Mouse (Mus musculus) neural tube, embryonic 11.5 days (tissue): ENCODE results near the gene Lin9. TPM values are rescaled to one million over a fixed set of nuclear protein-coding genes. Genes with fewer than 3 reads are reported as not detected.

Source experiments
- ATAC-seq: fragments of 200-750 bp; cut with Nextera tagmentation; 2 replicates; pipeline ENCODE4 v1.8.0; 2017; ENCODE audit warnings: moderate number of reproducible peaks, mild to moderate bottlenecking, moderate TSS enrichment, moderate library complexity; ENCODE audit not compliant: insufficient read depth, low FRiP score, low TSS enrichment
- DNase-seq: peaks from one replicate; pipeline ENCODE4 v3.0.0-alpha.2; 2015; ENCODE audit warnings: low spot score
- H3K27ac ChIP-seq: fragments of 300-500 bp; sonication (generic); 2 replicates; pipeline ENCODE4 v1.5.1; 2014; ENCODE audit warnings: low read depth, mild to moderate bottlenecking, low read length
- H3K27me3 ChIP-seq: fragments of 300-500 bp; sonication (generic); 2 replicates; pipeline ENCODE4 v1.6.1; 2014; ENCODE audit warnings: mild to moderate bottlenecking, low read length, mixed read lengths; ENCODE audit not compliant: control insufficient read depth, insufficient read depth
- H3K36me3 ChIP-seq: fragments of 300-500 bp; sonication (generic); 2 replicates; pipeline ENCODE4 v1.6.1; 2014; ENCODE audit warnings: mild to moderate bottlenecking, low read length, moderate library complexity, mixed read lengths; ENCODE audit not compliant: control insufficient read depth, insufficient read depth
- H3K4me1 ChIP-seq: fragments of 300-500 bp; sonication (generic); 2 replicates; pipeline ENCODE4 v1.6.1; 2014; ENCODE audit warnings: low read length, mixed read lengths; ENCODE audit not compliant: control insufficient read depth, insufficient read depth
- H3K4me2 ChIP-seq: fragments of 300-500 bp; sonication (generic); 2 replicates; pipeline ENCODE4 v1.6.1; 2014; ENCODE audit warnings: low read depth, mild to moderate bottlenecking, moderate library complexity
- H3K4me3 ChIP-seq: fragments of 300-500 bp; sonication (generic); 2 replicates; pipeline ENCODE4 v1.5.1; 2014; ENCODE audit warnings: low read depth, low read length
- H3K9ac ChIP-seq: fragments of 300-500 bp; sonication (generic); 2 replicates; pipeline ENCODE4 v1.6.1; 2014; ENCODE audit warnings: mild to moderate bottlenecking, low read length
- H3K9me3 ChIP-seq: fragments of 300-500 bp; sonication (generic); 2 replicates; pipeline ENCODE4 v1.6.1; 2016; ENCODE audit warnings: low read length; ENCODE audit not compliant: control insufficient read depth
- WGBS: fragments of 180-500 bp; shearing (Covaris S2); extraction: QIAGEN DNeasy Blood & Tissue Kit; methylation state at CpG from one replicate; pipeline ENCODE4 v1.1.7; 2014; 5-methylcytosine and 5-hydroxymethylcytosine counted together
- polyA plus RNA-seq: library from polyadenylated mRNA; unstranded; fragments of >200 nt; fragmentation: Nextera tagmentation; extraction: Ambion mirVana; gene quantifications from 2 replicates; pipeline ENCODE4 v1.2.1, GENCODE M21; 2014

The Lin9 gene
- polyA plus RNA-seq, 1 experiment from 2014 or later = 22.2 TPM

DNA sequence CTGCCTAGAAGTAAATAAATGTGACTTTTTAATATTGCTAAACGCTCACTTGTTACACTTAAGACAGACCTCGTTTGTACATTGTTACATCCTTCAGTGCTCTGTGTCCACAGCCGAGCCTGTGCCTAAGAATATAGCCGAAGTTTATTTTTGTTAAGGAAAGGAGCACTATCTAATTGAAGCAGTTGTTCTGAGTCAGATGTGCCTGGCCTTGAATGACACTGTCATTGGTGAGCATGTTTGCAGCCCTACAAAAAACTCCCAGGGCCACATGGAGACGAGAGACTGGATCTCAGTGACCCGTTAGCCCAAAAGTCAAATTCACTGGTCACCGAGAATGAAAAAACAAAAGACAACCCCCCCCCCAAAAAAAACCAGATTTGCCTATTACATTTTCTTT, 50.3 kb downstream of the Lin9 start:
- ATAC-seq = no peak
- Histone ChIP-seq H3K9me3 (no peaks in the 10 kb centered on the region), H3K27me3 (peaks cover 8% of the 10 kb centered on the region), H3K4me1 (no peaks in the 10 kb centered on the region; the same call in 1 of the 2 replicates), H3K4me3 (no peak overlapping the region), H3K27ac (no peak overlapping the region), H3K36me3 (peaks cover 8% of the 10 kb centered on the region), H3K4me2 (no peak overlapping the region), H3K9ac (no peak overlapping the region)
- no peak for DNase-seq
- WGBS = 92% methylated on average over 7 of the region's 7 CpGs

DNA sequence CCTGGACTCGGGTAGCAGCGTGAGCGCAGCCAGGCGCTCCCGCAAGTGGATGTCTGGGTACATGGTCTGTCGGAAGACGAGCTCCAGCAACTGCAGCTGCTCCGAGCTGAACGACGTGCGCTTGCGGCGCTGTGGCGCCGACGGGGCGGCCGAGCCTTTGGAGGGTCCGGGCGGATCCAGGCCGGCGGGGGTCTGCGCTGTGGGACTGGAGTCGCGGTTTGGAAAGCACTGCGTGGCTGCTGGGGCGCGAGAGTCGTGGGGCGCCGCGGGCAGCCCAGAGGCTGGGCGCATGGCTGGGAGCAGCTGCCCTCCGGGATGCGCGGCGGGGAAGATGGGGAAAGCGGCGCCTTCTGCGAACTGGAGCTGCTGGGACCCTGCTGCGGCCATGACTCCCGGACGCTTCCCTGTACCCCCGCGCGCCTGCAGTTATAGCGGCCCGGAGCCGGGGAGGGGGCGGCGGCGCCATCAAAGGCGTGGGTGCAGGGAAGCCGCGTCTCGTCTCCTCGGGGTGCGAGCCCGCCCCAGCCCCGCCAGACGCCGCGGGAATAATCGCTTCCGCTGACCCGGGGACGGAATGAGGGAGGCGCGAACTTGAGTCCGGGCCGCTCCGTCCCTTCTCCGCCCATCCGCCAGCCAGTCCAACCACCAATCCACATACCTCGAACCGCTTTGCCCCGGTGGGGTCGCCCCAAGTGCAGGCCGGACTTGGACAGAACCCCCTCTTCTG, 55.8 kb downstream of the Lin9 start, which contains the start of gene Mixl1:
Gene Mixl1 (minus strand): TSS at position 409 of the 727 bp plus-strand sequence.
- Histone ChIP-seq H3K36me3 (no peaks in the 10 kb centered on the region), H3K9me3 (no peaks in the 10 kb centered on the region), H3K27me3 (peaks cover 31% of the 10 kb centered on the region), H3K4me2 (peak within 1 kb of the TSS; percentile 50), H3K4me1 (no peaks in the 10 kb centered on the region; the same call in 1 of the 2 replicates), H3K4me3 (peak within 1 kb of the TSS; percentile 40), H3K9ac (peak within 1 kb of the TSS; percentile 35), H3K27ac (no peak within 1 kb of the TSS)
- ATAC-seq (peak; percentile 35; the same call in 1 of the 2 replicates), DNase-seq (peak; percentile 52)
- under 1% methylated on average over 54 of the region's 79 CpGs for WGBS

DNA sequence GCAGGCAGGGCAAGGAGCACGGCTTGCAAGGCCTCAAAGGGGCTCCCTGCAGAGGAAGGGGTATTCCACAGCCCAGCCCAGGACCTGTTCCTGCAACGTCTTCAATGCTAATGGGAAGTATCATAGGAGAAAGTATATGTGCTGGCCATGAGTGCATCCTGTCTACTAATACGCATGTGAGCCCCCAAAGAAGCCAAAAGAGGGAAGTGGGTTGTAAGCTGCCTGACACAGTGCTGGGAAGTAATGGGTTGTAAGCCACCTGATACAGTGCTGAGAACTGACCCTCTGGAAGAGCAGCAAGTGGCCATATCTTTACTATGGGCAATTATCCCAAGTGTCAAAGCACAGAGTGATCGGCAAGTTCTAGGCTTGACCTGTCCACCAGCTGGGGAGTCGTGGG, 57.1 kb downstream of the Lin9 start:
- DNase-seq = no peak
- no peak overlapping the region for H3K4me3 ChIP-seq
- no peaks in the 10 kb centered on the region for H3K36me3 ChIP-seq
- 43% methylated on average over 5 of the region's 5 CpGs for WGBS
- no peak for ATAC-seq
- H3K4me1 ChIP-seq = no peaks in the 10 kb centered on the region; the same call in 1 of the 2 replicates
- H3K9me3 ChIP-seq = no peaks in the 10 kb centered on the region
- H3K4me2 ChIP-seq = no peak overlapping the region
- H3K9ac ChIP-seq = no peak overlapping the region
- H3K27ac ChIP-seq = no peak overlapping the region
- peaks cover 31% of the 10 kb centered on the region for H3K27me3 ChIP-seq

DNA sequence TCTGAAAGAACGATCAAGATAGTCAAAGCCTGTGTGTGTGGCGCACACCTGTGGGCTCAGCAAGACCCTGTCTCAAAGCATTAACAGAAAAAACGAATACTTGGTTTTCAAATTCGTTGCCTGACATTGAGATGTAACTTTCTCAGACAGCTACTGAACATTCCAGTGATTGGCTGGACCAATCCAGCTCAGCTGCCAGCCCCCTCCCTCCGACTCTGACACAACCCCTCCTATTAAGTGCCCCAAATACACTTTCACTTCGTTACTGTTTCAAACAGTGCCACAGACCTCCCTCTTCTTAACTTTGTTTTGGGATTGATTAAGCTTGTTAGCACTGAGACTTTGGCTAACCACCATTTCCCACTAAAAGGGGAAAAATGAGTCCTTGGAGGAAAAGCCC, 62.5 kb downstream of the Lin9 start:
- WGBS = 42% methylated on average over 6 of the region's 6 CpGs
- no peak for ATAC-seq

DNA sequence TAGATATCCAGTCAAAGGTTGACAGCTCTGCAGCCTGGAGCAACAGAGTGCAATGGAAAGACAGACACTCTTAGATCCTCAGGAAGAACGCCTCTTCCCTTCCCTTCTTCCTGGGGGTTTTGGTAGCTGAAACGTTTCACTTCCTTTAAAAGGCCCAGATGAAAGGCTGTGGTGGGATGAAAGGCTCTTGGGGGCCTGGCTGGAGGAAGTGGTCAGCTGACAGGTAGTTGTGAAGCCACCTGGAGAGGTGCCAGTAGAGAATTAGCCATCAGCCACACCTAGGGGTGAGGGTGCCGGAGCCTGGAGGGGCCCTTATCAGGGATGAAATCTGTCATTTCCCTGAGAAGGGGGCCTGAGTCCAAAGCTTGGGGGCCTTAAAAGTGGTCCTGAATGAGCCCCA, 66.4 kb downstream of the Lin9 start:
- 55% methylated on average over 3 of the region's 3 CpGs for WGBS
- H3K4me1 ChIP-seq = no peaks in the 10 kb centered on the region

More for the DNA sequence above, 62.5 kb downstream of the Lin9 start:
- no peak for DNase-seq
- H3K36me3 ChIP-seq = no peaks in the 10 kb centered on the region
- H3K9me3 ChIP-seq = no peaks in the 10 kb centered on the region
- no peak overlapping the region for H3K27ac ChIP-seq
- peaks cover 3% of the 10 kb centered on the region; the same call in 1 of the 2 replicates for H3K27me3 ChIP-seq
- no peak overlapping the region for H3K9ac ChIP-seq
- no peak overlapping the region for H3K4me3 ChIP-seq
- H3K4me1 ChIP-seq = no peaks in the 10 kb centered on the region
- no peak overlapping the region for H3K4me2 ChIP-seq

DNA sequence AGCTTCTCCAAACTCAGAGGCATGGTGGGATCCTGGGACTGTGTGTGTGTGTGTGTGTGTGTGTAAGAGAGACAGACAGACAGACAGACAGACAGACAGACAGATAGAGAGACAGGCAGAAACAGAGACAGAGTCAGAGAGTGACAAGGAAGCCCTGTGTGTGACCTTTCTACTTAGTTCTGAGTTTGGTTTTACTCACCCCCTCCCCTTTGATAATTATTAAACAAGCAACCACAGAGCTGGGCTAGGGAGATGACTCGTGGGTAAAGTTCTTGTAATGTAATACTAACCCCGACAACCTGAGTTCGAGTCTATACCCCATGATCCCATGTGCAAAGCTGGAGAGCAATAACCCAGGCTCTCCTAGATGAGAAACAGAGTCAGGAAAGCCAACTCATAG, 66.9 kb downstream of the Lin9 start:
- Histone ChIP-seq H3K9ac (no peak overlapping the region), H3K9me3 (no peaks in the 10 kb centered on the region), H3K4me3 (no peak overlapping the region), H3K4me2 (no peak overlapping the region), H3K36me3 (no peaks in the 10 kb centered on the region), H3K27me3 (no peaks in the 10 kb centered on the region), H3K4me1 (no peaks in the 10 kb centered on the region), H3K27ac (no peak overlapping the region)
- ATAC-seq = no peak
- 88% methylated on average over 3 of the region's 3 CpGs for WGBS
- no peak for DNase-seq

More for the DNA sequence above, 66.4 kb downstream of the Lin9 start:
- H3K4me3 ChIP-seq = no peak overlapping the region
- no peak overlapping the region for H3K27ac ChIP-seq
- no peaks in the 10 kb centered on the region for H3K9me3 ChIP-seq
- no peak overlapping the region for H3K4me2 ChIP-seq
- H3K36me3 ChIP-seq = no peaks in the 10 kb centered on the region
- H3K9ac ChIP-seq = no peak overlapping the region
- no peak for ATAC-seq
- no peak for DNase-seq
- H3K27me3 ChIP-seq = no peaks in the 10 kb centered on the region

DNA sequence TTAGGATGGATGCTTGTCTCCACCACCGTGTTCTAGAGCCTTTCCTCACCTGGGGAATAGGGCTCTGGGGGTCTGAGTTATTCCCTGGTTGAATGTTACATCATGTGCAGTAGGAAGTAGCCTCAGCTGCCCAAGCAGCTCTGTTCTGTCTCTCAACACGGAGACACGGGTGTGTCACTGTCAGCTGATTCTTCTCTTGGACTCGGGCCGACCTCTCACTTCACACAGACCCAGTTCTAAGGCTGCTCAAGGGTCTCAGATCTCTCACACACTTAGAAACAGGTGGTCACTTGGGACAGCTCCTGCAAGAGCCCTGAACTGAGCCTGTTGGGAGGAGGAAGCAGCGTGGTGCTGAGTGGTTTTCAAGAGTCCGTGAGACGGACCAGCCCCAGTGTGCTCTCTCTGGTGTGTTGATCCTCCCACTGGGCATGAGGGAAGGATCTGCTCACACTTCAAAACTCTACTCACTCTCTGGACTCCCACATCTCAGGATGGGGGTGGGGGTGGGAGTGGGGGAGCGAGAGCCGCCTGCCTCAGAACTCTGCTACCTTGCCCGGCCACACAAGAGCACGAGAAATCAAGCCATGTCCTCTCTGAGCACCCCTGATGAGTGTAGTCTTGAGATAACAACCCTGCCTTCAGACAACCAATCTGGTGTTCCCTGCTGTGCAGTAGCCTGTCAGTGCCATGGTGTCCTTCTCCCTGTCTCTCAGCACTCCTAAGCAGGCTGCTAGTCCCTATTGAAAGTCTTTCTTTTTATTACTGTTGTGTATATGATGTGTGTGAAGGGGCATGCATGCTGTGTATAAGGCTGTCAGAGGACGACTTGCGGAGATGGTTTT, 68.2 kb downstream of the Lin9 start:
- Histone ChIP-seq H3K27me3 (no peaks in the 10 kb centered on the region), H3K9ac (no peak overlapping the region), H3K4me3 (no peak overlapping the region), H3K9me3 (no peaks in the 10 kb centered on the region), H3K36me3 (no peaks in the 10 kb centered on the region), H3K27ac (no peak overlapping the region), H3K4me2 (no peak overlapping the region), H3K4me1 (no peaks in the 10 kb centered on the region)
- WGBS = 77% methylated on average over 14 of the region's 14 CpGs
- no peak for ATAC-seq
- DNase-seq = no peak

DNA sequence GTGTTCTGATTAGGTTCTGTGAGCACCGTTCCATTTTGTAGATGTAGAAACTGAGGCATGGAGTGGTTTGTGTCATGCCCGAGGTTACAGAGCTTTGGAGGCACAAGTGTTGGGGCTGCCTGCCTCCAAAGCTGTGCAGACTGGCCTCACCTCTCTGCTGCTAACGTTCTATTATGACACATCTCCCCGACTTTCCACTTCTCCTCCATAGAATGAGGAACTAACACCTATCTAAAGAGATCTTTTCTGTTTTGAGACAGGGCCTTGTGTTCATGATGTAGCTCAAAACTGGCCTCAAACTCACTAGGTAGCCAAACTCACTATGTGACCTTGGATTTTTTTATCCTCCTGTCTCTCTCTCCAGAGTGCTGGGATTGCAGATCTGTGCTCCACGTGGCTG, 77.8 kb downstream of the Lin9 start:
- H3K4me3 ChIP-seq = no peak overlapping the region
- H3K9ac ChIP-seq = no peak overlapping the region
- no peaks in the 10 kb centered on the region for H3K4me1 ChIP-seq
- H3K27ac ChIP-seq = no peak overlapping the region
- no peaks in the 10 kb centered on the region for H3K9me3 ChIP-seq
- no peak for DNase-seq
- ATAC-seq = no peak
- no peaks in the 10 kb centered on the region for H3K36me3 ChIP-seq
- H3K27me3 ChIP-seq = no peaks in the 10 kb centered on the region
- H3K4me2 ChIP-seq = no peak overlapping the region
- 72% methylated on average over 5 of the region's 5 CpGs for WGBS
